Mouse (Mus musculus): Measurements from ENCODE around the gene Fmo2. TPM values are rescaled to one million over a fixed set of nuclear protein-coding genes. Genes with fewer than 3 reads are reported as not detected.

The Fmo2 gene
- polyA plus RNA-seq, 1 experiment from 2014 or later = 16.4 TPM

DNA sequence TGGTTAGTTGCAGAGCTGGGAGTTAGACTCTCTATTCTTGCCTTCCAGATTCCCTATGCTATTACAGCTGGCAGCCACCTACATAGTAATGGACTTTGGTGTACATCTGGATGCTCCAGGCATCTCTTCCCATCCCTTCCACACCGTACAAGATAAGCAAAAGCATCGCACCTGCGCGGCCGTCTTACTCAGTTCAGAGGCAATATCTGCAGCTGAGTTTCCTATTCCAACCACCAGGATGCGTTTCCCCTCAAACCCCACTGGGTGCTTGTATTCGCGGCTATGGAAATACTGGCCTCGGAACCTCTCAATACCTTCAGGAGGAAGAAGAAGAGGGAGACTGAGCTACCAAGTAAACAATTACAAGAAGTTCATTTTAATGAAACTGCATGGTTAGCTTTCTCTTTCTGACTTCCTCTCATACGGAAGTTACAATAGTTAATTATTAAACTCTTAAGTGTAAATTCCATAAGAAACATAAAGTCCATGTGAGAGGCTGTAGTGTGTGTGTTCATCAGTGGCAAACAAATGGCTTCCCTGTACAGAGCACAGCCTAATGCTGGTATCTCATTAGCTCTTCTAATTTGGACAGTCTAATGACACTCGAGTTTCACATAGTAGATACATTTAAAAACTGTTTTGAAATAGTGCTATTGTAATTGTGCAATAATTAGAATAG lies 12.2 kb downstream of the Fmo2 start:
- H3K27me3 ChIP-seq (ENCODE audit: control insufficient read depth, insufficient read depth, low read length) = no peaks in the 10 kb centered on the region
- DNase-seq (ENCODE audit: low spot score) = no peak
- H3K4me2 ChIP-seq (replicated peaks; ENCODE audit: low read depth) = no peak overlapping the region
- peak; percentile 77 for ATAC-seq (ENCODE audit: low FRiP score, low TSS enrichment)
- no peak for TF ChIP-seq EP300 (optimal IDR thresholded peaks at IDR 0.05)
- TF ChIP-seq CTCF (IDR thresholded peaks at IDR 0.05; ENCODE audit: low read depth) = peak; percentile 24; the same call in 1 of the 2 replicates
- H3K9ac ChIP-seq (ENCODE audit: low read length) = no peak overlapping the region
- no peaks in the 10 kb centered on the region for H3K9me3 ChIP-seq (ENCODE audit: control insufficient read depth, low read length)
- no peaks in the 10 kb centered on the region for H3K36me3 ChIP-seq (ENCODE audit: control insufficient read depth, insufficient read depth, low read length)
- no peak overlapping the region for H3K27ac ChIP-seq (replicated peaks)
- H3K4me3 ChIP-seq (ENCODE audit: low read depth, low read length) = no peak overlapping the region
- no peaks in the 10 kb centered on the region for H3K4me1 ChIP-seq (replicated peaks; ENCODE audit: control insufficient read depth, insufficient read depth)
- WGBS = 66% methylated on average over 11 of the region's 11 CpGs

DNA sequence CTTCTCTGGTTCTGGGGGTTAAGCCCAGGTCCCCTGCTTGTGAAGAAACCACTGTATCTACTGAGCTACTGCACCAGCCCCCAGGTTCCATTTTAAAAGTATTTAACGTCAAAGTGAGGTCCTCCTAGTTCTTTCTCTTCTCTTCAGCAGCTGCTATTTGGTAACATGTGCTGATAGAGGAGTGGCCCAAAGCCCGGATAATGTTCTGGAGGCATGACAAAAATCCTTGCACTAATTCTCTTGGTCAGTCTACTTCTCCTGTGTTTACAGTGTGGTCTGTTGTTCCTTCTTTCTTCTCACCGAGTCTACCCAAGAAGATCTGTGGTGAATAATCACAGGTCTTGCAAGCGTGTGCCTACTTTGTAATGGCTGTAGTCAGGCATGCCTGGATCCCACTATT lies 15.8 kb downstream of the Fmo2 start:
- no peaks in the 10 kb centered on the region for H3K27me3 ChIP-seq (ENCODE audit: control insufficient read depth, insufficient read depth, low read length)
- no peak overlapping the region for H3K4me2 ChIP-seq (replicated peaks; ENCODE audit: low read depth)
- TF ChIP-seq EP300 (optimal IDR thresholded peaks at IDR 0.05) (no peak), CTCF (IDR thresholded peaks at IDR 0.05; ENCODE audit: low read depth) (no peak)
- no peak overlapping the region for H3K27ac ChIP-seq (replicated peaks)
- no peaks in the 10 kb centered on the region for H3K4me1 ChIP-seq (replicated peaks; ENCODE audit: control insufficient read depth, insufficient read depth)
- no peak overlapping the region for H3K4me3 ChIP-seq (ENCODE audit: low read depth, low read length)
- WGBS = 51% methylated on average over 4 of the region's 4 CpGs
- ATAC-seq (ENCODE audit: low FRiP score, low TSS enrichment) (no peak), DNase-seq (ENCODE audit: low spot score) (no peak)
- H3K36me3 ChIP-seq (ENCODE audit: control insufficient read depth, insufficient read depth, low read length) = no peaks in the 10 kb centered on the region
- no peaks in the 10 kb centered on the region for H3K9me3 ChIP-seq (ENCODE audit: control insufficient read depth, low read length)
- H3K9ac ChIP-seq (ENCODE audit: low read length) = no peak overlapping the region

DNA sequence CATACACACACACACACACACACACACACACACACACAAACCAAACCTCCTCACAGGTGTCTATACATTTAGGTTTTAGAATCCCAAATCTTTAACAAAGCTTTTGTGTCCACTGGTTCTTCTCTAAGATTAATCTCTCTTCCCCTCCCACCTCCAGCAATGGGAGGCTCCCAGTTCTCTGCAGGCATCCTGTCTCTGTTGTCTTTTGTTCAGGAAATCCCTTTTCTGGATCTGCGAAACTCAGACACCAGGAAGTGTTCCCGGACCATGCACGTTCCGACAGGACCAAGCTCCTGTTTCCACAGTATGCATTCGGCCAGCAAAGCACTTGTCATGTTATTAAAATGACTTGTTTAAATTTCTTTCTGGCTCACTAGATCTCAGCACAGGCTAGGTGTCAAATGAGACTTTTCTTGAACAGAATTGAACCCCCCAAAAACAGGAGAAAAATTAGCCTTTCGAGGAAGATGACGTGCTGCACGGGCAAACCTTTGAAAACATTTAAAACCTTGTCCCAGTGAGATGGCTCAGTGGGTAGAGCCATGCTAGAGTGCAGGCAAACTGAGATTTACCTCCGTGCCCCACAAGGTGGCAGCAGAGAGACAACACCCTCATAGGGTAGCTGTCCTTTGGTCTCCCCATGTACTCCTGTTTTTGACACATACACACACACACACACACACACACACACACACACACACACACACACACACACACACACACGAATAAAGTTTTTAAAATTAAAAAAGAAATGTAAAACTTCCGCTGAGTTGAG lies 18.7 kb downstream of the Fmo2 start:
- Histone ChIP-seq H3K27me3 (ENCODE audit: control insufficient read depth, insufficient read depth, low read length) (no peaks in the 10 kb centered on the region), H3K4me2 (replicated peaks; ENCODE audit: low read depth) (no peak overlapping the region), H3K9ac (ENCODE audit: low read length) (no peak overlapping the region), H3K9me3 (ENCODE audit: control insufficient read depth, low read length) (no peaks in the 10 kb centered on the region), H3K27ac (replicated peaks) (no peak overlapping the region), H3K4me1 (replicated peaks; ENCODE audit: control insufficient read depth, insufficient read depth) (no peaks in the 10 kb centered on the region), H3K36me3 (ENCODE audit: control insufficient read depth, insufficient read depth, low read length) (no peaks in the 10 kb centered on the region), H3K4me3 (ENCODE audit: low read depth, low read length) (no peak overlapping the region)
- no peak for ATAC-seq (ENCODE audit: low FRiP score, low TSS enrichment)
- WGBS = 48% methylated on average over 11 of the region's 11 CpGs
- DNase-seq (ENCODE audit: low spot score) = peak; percentile 62
- no peak for TF ChIP-seq EP300 (optimal IDR thresholded peaks at IDR 0.05)
- TF ChIP-seq CTCF (IDR thresholded peaks at IDR 0.05; ENCODE audit: low read depth) = peak; percentile 73

DNA sequence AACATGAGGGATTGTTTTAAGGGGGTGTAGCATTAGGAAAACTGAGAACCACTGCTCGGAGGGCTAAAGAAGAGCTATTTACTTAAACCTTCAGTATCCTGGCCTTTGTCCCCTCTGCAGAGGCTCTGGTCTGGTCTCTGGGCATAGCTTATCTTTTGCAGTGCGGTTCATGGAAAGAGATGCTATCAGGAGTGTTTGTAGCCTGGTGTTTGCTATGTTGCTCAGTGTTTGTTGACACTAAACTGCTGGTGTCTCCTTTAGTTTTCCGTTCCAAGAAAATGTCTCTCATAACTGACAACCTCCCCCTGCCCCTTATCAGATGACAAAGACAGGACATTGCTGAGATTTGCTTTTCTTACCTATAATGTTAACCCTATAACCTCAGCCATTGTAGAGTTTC lies 23.4 kb downstream of the Fmo2 start:
- TF ChIP-seq EP300 (optimal IDR thresholded peaks at IDR 0.05) (no peak), CTCF (IDR thresholded peaks at IDR 0.05; ENCODE audit: low read depth) (no peak)
- no peaks in the 10 kb centered on the region for H3K4me1 ChIP-seq (replicated peaks; ENCODE audit: control insufficient read depth, insufficient read depth)
- H3K4me2 ChIP-seq (replicated peaks; ENCODE audit: low read depth) = no peak overlapping the region
- no peaks in the 10 kb centered on the region for H3K9me3 ChIP-seq (ENCODE audit: control insufficient read depth, low read length)
- no peak overlapping the region for H3K27ac ChIP-seq (replicated peaks)
- DNase-seq (ENCODE audit: low spot score) = no peak
- H3K36me3 ChIP-seq (ENCODE audit: control insufficient read depth, insufficient read depth, low read length) = no peaks in the 10 kb centered on the region
- no peak for ATAC-seq (ENCODE audit: low FRiP score, low TSS enrichment)
- H3K27me3 ChIP-seq (ENCODE audit: control insufficient read depth, insufficient read depth, low read length) = no peaks in the 10 kb centered on the region
- WGBS = 39% methylated on average over 3 of the region's 3 CpGs
- no peak overlapping the region for H3K4me3 ChIP-seq (ENCODE audit: low read depth, low read length)
- H3K9ac ChIP-seq (ENCODE audit: low read length) = no peak overlapping the region

GRCm38 (mm10) chr1:162871701-162872311 lies 26.7 kb downstream of the Fmo2 start:
- no peak for ATAC-seq (ENCODE audit: low FRiP score, low TSS enrichment)
- Histone ChIP-seq H3K36me3 (ENCODE audit: control insufficient read depth, insufficient read depth, low read length) (no peaks in the 10 kb centered on the region), H3K9ac (ENCODE audit: low read length) (no peak overlapping the region), H3K4me2 (replicated peaks; ENCODE audit: low read depth) (no peak overlapping the region), H3K27me3 (ENCODE audit: control insufficient read depth, insufficient read depth, low read length) (no peaks in the 10 kb centered on the region), H3K4me1 (replicated peaks; ENCODE audit: control insufficient read depth, insufficient read depth) (no peaks in the 10 kb centered on the region), H3K27ac (replicated peaks) (no peak overlapping the region), H3K9me3 (ENCODE audit: control insufficient read depth, low read length) (no peaks in the 10 kb centered on the region), H3K4me3 (ENCODE audit: low read depth, low read length) (no peak overlapping the region)
- 32% methylated on average over 9 of the region's 9 CpGs for WGBS
- TF ChIP-seq EP300 (optimal IDR thresholded peaks at IDR 0.05) = no peak
- no peak for TF ChIP-seq CTCF (IDR thresholded peaks at IDR 0.05; ENCODE audit: low read depth)
- DNase-seq (ENCODE audit: low spot score) = no peak

GRCm38 (mm10) chr1:162870978-162871377 lies 27.5 kb downstream of the Fmo2 start:
- H3K9me3 ChIP-seq (ENCODE audit: control insufficient read depth, low read length) = no peaks in the 10 kb centered on the region
- no peak overlapping the region for H3K4me2 ChIP-seq (replicated peaks; ENCODE audit: low read depth)
- TF ChIP-seq EP300 (optimal IDR thresholded peaks at IDR 0.05) = no peak
- no peak for TF ChIP-seq CTCF (IDR thresholded peaks at IDR 0.05; ENCODE audit: low read depth)
- DNase-seq (ENCODE audit: low spot score) (no peak), ATAC-seq (ENCODE audit: low FRiP score, low TSS enrichment) (no peak)
- 80% methylated on average over 7 of the region's 7 CpGs for WGBS
- H3K27ac ChIP-seq (replicated peaks) = no peak overlapping the region
- no peak overlapping the region for H3K9ac ChIP-seq (ENCODE audit: low read length)
- no peaks in the 10 kb centered on the region for H3K36me3 ChIP-seq (ENCODE audit: control insufficient read depth, insufficient read depth, low read length)
- H3K4me3 ChIP-seq (ENCODE audit: low read depth, low read length) = no peak overlapping the region
- H3K27me3 ChIP-seq (ENCODE audit: control insufficient read depth, insufficient read depth, low read length) = no peaks in the 10 kb centered on the region
- no peaks in the 10 kb centered on the region for H3K4me1 ChIP-seq (replicated peaks; ENCODE audit: control insufficient read depth, insufficient read depth)

Measured in stomach, postnatal 0 days (tissue).